Mouse (Mus musculus) B cell, adult 2 months (primary cell): Measurements from ENCODE around the gene Unc119.

ENCODE experiments used
- DNase-seq, 2 experiments: peaks; one replicate each; pipeline ENCODE4 v3.0.0; 2022

Unc119 gene

DNA sequence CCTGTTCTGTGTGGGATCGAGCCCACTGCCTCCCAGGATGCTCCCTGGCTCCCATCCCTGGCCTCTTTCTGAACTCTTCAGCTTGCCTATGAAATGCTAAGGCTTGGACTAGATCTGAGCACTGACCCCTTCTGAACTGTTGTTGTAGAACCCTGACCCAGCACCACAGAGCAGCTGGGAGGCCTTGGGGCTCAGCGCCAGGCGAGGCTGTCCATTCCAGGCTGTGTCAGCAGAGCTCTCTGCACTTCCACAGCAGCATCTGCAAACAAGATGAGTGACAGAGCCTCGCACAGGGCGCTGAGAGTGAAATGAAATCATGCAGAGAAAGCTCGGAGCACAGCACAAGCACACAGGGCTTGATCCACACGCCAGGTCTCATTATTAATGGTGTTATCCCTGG, 29.3 kb downstream of the Unc119 start:
- no peak for DNase-seq

DNA sequence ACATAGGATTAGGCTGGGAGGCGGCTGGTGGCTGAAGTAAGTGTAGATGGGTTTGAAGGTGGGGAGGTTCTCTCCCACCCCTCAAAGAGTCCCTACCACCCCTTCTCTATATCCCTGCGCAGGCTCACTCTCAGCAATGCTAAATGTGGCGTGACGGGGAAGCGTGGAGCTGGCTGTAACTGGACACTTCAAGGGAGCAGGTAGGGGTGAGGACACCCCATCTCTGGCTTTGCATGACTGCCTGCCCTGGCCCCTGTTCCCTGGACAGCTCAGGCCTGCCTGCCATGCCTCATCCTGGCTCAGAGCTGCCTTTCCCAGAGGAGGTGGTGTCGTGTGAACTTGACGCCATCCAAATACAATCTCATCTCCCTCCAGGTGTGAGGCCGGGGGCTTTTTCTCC, 30.9 kb downstream of the Unc119 start:
- no peak for DNase-seq

DNA sequence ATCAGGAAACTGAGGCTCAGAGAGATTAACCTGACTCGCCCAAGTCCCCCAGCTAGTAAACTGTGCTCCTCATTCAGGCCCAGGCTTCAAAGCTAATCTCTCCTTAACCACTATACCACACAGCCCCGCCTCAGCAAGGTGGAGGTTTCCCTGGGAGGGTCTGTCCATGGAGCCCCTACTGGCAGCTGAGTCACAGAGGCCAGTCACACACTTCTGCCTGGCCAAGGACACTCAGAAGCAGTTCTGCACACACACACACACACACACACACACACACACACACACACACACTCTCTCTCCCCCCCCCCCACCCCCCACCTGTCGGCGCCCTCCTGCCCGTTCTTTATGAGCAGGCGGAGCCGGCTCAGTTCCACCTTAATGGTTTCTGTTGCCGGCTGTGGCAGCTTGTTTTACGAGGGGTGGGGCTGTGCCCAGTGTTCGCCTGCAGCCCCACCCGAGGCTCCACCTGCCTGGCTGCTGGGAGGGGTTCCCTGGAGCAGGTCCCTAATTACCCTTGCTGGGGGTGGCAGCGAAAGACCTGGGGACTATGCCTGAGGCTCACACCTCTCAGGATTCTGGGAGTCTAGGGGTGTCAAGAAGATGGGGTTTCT, 34.4 kb downstream of the Unc119 start:
- DNase-seq, result no peak

DNA sequence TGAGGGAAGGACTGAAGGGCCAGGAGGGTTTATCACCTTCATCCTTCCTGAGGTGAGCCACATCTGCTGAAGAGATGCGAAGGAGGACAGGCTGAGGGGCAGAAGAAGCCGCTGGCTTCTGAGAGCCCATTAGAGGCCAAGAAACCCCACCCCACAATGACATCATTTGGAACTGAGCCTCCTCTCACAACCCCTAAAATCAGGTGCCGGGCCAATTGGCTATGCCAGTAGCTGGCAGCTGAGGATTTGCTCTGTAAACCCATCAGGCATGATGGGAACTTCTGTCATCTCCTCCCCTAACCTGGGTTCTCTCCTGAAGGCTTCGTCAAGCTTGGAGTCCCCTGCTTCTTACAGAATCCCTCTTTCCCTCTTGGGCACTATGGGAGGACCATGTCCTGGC, 37.1 kb downstream of the Unc119 start:
- no peak for DNase-seq

DNA sequence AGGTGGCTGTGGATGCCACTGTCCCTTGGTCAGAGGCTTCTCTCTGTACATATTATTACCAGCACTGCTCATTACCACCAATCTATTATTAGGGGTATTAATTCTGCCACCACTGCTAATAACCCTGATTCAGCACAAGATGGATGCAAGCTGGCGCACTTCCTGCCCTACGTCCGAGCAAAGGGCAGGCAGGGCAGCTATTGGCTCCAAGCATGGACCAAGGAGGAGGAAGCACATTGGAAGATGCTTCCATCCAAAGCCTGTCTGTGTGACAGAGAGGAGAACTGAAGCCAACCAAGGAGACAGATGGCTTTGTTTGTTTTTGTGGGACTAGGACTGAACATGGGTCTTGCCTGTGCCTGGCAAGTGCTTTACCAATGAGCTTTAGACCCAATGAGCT, 37.7 kb downstream of the Unc119 start:
- no peak for DNase-seq

DNA sequence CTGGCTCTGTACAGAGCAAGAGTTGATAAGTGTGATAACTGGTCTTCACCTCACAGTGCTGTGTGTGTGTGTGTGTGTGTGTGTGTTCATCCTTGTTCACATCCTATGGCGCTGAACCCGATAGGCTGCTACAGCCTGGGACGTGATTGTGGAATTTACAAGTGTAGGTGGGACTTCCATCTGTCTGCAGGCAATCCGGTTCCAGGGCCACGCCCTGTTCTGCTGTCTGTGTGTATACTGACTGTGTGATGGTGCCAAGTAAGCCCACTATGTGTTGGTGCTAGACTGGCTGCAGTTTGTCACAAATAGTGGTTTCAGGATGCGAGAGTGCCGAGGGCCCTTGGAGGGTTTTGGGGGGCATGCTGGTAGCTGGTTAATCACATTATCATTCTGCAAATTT, 39.0 kb downstream of the Unc119 start:
- no peak for DNase-seq

DNA sequence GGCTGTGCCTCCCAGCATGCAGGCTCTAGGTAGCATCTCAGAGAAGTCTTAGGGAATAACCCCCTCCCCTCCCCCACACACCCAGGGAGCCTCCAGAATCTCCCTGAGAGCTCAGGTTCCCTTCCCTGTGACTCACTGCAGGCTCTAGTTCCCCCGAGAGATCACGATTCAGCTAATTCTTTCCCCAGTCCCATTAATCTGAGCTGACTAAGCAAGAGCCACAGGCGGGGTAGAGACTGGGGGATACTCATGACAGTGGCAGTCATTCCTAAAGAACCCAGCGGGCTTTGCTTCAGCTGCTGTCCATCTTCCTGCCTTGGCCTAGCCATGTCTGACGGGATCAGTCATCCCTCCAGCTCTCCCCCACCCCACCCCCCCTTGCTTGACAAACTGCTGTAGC, 39.4 kb downstream of the Unc119 start:
- DNase-seq, result no peak

DNA sequence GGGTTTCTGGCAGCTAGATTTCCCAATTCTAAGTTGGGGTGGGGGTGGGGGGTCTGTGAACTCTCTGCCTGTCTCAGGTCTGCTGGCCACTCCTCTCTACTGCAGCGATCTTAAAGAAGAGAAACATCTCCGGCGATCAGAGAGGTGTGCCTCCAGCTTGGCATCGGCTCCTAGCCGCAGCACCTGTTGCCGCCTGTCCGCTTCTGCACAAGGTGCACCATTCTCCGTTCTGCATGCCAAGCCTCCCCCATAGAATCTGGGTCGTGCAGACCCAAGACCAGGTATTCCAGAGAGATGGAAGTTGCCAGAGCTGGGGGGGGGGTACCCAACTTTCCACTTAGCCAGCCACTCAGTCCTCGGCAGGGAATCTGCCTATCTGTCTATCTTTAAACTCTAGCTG, 42.5 kb downstream of the Unc119 start:
- DNase-seq, result no peak

DNA sequence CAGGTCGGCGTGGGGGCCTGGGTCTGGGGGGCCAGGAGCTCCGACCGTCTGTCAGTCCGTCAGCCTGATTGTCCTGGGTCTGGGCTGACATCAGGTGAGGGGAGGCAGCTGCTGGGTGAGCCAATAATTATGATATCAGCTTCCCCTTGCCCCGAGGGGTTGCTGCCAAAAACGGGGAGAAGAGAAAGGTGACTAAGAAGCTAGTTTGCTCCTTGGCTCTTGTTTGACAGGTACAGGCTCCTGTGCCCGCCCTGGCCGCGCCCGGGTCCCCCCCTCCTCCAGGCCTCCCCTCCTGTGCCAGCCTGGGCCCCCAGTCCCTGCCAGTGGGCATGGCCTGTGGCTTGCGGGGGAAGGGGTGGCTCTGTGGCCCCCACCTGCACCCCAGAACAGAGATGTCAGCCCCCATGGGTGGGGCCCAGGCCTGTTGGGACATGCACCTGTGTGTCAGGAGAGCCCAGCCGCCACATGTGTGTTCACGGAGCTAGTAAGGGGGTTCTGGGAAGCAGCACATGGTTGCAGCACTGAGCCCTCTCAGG, 43.3 kb downstream of the Unc119 start, which contains the start of gene Foxn1:
Foxn1 (minus strand) TSS at position 51 of the 536 bp plus-strand sequence.
- DNase-seq, result no peak

DNA sequence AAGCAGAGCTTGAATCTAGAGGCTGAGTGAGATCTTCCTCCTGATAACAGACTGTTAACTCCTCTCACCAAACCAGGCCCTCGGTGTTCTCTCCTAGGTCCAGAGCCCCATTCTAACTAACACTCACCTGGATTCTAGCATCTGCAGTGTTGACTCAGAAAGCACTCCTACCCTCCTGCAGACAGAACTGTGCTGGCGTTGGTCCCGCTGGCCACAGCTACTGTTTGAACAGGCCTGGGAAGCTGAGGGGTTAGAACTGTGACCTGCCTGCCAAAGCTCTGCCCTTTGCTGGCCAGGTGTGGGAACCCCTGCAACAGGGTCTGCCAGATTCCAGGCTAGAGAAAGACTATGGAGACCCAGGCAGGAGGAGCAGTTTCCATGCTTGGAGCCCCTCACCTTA, 49.4 kb downstream of the Unc119 start:
- no peak for DNase-seq

DNA sequence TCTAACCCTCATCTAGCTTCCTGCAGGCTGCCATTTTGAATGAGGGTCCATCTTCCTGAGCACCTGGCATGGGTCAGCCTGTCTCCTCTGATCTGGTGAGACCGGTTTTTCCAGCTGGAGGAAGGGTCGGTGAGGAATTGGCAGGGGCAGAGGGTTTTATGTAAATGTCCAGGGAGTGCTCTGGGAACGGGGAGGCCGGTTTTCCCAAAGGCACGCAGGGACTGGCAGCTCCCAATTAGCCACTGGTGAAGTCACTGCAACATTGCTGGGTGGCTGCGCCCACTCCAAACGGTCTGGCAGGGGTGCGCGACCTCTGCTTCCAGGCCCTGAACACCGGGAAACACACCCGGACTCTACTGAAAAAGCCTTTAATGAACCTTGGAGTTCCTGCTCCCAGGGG, 53.7 kb downstream of the Unc119 start:
- no peak for DNase-seq

DNA sequence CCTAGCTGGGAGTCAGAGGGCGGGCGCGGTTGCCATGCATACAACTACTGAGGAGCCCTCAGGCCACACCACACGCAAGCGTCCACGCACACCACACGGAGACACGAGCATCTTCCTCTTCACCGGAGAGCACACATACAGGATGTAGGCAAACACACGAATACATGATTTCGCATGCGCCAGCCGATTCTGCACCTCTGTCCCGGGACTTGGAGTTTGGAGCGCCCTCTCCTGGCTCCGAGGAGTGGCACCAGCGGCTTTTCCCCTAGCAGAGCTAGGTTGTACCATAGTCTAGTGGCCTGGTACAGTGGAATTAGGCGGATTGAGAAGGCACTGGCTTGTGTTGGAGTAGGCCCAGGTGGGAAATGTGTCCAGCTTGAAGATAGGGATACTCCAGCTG, 54.1 kb downstream of the Unc119 start:
- peak; percentile 75 to 76 for DNase-seq

DNA sequence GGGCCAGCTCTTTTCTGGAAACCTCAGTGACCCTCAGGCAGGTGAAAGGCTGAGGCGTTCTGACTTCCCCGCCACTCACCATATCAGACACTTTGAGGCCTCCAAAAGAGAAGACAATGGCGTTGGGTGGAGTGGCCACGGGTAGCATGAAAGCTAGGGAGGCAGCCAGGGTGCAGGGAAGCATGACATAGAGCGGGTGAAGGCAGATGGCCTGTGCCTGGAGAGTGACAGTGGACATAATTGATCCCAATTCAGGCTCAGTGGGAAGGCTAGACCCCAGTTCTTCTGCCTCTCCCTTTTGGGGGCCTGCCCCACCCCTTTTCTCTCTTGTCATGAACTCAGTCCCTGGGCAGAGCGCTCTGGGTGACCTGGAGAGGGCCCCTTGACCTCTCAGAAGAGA, 54.9 kb downstream of the Unc119 start:
- no peak for DNase-seq
